Mouse (Mus musculus): ENCODE results near the gene Gm49322.

The Gm49322 gene

DNA sequence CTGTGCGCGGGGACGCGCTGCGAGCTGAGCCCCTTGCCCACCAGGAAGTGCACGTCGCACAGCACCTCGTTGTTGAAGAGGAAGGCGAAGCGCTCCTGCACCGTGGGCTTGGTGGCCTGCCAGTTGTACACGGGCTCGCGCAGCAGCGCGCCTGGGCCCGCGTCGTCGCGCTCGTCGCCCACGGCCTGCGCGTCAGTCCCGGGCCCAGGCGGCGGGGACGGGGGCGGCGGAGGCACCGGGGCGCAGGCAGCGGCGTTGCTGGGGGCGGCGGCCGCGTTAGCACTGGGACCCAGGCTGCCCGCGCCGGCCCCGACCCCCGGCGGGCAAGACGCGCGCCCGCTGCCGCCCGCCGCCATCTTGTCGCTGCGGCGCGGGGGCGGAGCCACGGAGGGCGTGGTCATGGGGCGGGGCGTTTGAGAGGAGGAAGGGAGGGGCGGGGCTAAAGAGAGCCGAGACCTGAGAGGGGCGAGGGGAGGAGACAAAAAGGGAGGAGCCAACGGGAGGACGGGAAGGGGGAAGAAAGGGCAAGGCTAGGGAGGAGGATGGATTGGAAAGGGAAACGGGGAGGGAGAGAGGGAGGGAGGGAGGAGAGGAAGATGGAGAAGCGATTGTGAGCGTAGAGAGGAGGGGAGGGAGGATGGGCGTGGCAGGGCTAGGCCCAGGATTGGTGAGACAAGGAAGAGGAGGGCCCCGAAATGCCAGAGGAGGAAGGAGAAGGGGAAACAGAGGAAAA is 50.5 kb downstream of the Gm49322 start:
- DNase-seq: peak; percentile 99

DNA sequence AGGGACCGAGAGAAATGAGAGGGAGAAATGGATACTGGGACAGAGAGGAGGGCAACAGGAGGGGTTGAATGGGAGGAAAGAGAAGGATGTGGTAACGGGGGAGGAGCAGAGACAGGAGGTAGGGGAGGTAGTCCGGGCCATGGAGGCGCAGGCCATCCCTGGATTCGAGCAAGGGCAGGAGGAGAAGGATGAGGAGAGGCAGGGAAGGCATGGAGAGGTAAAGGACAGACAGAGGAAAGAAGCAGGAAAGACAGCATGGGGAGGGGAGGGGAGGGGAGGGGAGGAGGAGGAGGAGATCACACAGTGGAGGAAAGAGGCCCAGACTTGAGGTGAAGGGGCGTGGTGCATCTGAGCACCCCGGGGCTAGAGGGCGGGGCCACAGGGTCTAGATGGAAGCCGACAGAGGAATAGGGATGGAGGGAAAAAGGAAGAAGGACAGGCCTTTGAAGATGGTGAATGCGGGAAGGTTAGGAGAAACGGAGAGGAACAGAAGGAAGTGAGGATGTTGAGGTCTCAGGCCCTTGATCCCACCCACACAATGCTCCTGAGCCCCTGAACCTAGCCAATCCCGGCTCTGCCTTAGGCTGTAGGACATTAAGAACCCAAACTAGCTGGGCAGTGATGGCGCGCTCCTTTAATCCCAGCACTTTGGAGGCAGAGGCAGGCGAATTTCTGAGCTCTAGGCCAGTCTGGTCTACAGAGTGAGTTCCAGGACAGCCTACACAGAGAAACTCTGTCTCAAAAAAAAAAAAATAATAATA is 51.2 kb downstream of the Gm49322 start, which contains the start of gene Btbd2:
Gene Btbd2, minus strand, starts transcription at position 209 of the 761 bp plus-strand sequence.
- peak; percentile 87 for DNase-seq

GRCm38 (mm10) chr10:80658194-80658840 is 52.5 kb downstream of the Gm49322 start:
- no peak for DNase-seq

DNA sequence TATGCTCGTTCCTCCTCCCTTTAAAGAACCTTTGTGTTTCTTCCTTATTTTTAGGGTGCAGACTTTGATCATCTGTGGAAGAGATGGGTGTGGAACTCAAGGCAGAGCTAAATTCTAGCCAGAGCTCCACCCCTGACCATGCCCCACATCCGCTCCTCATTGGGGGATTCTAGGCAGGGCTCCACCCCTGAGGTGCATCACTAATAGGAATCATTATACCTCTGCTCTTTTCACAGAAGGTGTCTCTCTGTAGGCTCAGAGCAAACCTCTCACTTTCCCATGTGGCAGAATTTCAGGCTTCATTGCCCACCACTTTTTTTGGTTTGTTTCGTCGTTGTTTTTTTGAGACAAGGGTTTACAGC is 53.0 kb downstream of the Gm49322 start:
- DNase-seq: peak; percentile 73

DNA sequence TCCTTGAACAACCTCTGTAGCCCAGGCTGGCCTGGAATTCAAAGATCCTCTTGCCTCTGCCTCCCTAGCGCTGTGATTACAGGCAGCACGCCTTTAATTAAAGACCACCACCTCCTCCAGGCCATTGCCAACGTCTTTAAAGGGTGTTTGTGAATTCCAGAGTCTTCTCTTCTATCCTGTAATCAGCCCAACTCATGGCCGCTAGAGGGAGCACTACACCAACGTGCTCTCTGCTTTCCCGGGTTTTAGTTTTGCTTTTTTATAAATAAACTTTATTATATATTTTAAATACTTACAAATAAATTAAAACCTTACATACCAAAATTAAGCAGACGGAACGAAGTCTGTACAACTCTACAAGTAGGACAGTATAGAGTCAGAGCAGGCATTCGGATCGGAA is 53.4 kb downstream of the Gm49322 start:
- peak; percentile 85 for DNase-seq

DNA sequence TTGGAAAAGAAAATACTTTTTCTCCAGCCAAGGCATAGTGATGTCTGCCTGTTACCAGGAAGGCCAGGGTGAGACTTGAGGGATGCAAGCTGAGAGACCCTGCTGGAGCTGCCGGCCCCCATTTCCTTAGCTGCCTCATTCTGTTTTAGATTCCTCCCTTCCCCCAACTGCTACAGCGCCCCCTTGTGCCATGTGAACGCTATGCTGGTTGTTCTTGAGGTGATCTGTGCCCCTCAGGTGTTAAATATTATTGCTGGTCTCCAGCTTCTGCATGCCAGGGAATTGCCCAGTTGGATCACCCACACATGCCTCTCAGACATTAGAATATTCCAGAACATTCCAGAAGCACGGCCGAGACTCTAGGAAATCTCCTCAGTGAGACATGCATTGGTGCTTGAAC is 55.3 kb downstream of the Gm49322 start:
- peak; percentile 80 for DNase-seq

- DNase-seq: no peak
Measured at GRCm38 (mm10) chr10:80663485-80664196, 57.8 kb downstream of the Gm49322 start.

GRCm38 (mm10) chr10:80664197-80665015 is 58.6 kb downstream of the Gm49322 start:
- DNase-seq: peak; percentile 58

- DNase-seq: peak; percentile 44
Measured at GRCm38 (mm10) chr10:80665016-80665380, 59.2 kb downstream of the Gm49322 start.
